Mouse (Mus musculus): ENCODE results near the gene Il10rb. TPM values are rescaled to one million over a fixed set of nuclear protein-coding genes. Genes with fewer than 3 reads are reported as not detected.

The Il10rb gene
- polyA plus RNA-seq, 1 experiment from 2014 or later = 45.1 TPM

GRCm38 (mm10) chr16:91445566-91445965 is 39.6 kb downstream of the Il10rb start:
- Histone ChIP-seq H3K4me3 (ENCODE audit: low read length) (no peak overlapping the region), H3K4me1 (ENCODE audit: insufficient read depth, low read length) (no peaks in the 10 kb centered on the region), H3K9me3 (ENCODE audit: low read length) (no peaks in the 10 kb centered on the region), H3K27ac (ENCODE audit: low read length) (no peak overlapping the region), H3K36me3 (ENCODE audit: insufficient read depth, low read length) (no peaks in the 10 kb centered on the region), H3K9ac (replicated peaks; ENCODE audit: low read length) (no peak overlapping the region), H3K27me3 (ENCODE audit: insufficient read depth, low read length) (no peaks in the 10 kb centered on the region), H3K4me2 (replicated peaks; ENCODE audit: low read depth, low read length) (no peak overlapping the region)
- no peak for ATAC-seq (ENCODE audit: low FRiP score, low TSS enrichment)
- 61% methylated on average over 5 of the region's 5 CpGs for WGBS

- no peak overlapping the region for H3K4me3 ChIP-seq (ENCODE audit: low read length)
- 83% methylated on average over 8 of the region's 8 CpGs for WGBS
- ATAC-seq (ENCODE audit: low FRiP score, low TSS enrichment) = no peak
These were observed 41.0 kb downstream of the Il10rb start for GRCm38 (mm10) chr16:91446778-91447511.

GRCm38 (mm10) chr16:91447512-91447900 is 41.5 kb downstream of the Il10rb start:
- Histone ChIP-seq H3K9me3 (ENCODE audit: low read length) (no peaks in the 10 kb centered on the region), H3K27ac (ENCODE audit: low read length) (no peak overlapping the region), H3K27me3 (ENCODE audit: insufficient read depth, low read length) (no peaks in the 10 kb centered on the region), H3K4me1 (ENCODE audit: insufficient read depth, low read length) (no peaks in the 10 kb centered on the region), H3K36me3 (ENCODE audit: insufficient read depth, low read length) (no peaks in the 10 kb centered on the region), H3K4me2 (replicated peaks; ENCODE audit: low read depth, low read length) (no peak overlapping the region), H3K4me3 (ENCODE audit: low read length) (no peak overlapping the region), H3K9ac (replicated peaks; ENCODE audit: low read length) (no peak overlapping the region)
- no peak for ATAC-seq (ENCODE audit: low FRiP score, low TSS enrichment)
- 81% methylated on average over 6 of the region's 6 CpGs for WGBS

More at GRCm38 (mm10) chr16:91446778-91447511, 41.0 kb downstream of the Il10rb start:
- H3K4me2 ChIP-seq (replicated peaks; ENCODE audit: low read depth, low read length) = no peak overlapping the region
- no peaks in the 10 kb centered on the region for H3K4me1 ChIP-seq (ENCODE audit: insufficient read depth, low read length)
- H3K27ac ChIP-seq (ENCODE audit: low read length) = no peak overlapping the region
- H3K9me3 ChIP-seq (ENCODE audit: low read length) = no peaks in the 10 kb centered on the region
- no peak overlapping the region for H3K9ac ChIP-seq (replicated peaks; ENCODE audit: low read length)
- no peaks in the 10 kb centered on the region for H3K27me3 ChIP-seq (ENCODE audit: insufficient read depth, low read length)
- H3K36me3 ChIP-seq (ENCODE audit: insufficient read depth, low read length) = no peaks in the 10 kb centered on the region

GRCm38 (mm10) chr16:91448088-91448487 is 42.1 kb downstream of the Il10rb start:
- Histone ChIP-seq H3K4me1 (ENCODE audit: insufficient read depth, low read length) (no peaks in the 10 kb centered on the region), H3K36me3 (ENCODE audit: insufficient read depth, low read length) (no peaks in the 10 kb centered on the region), H3K9ac (replicated peaks; ENCODE audit: low read length) (no peak overlapping the region), H3K4me3 (ENCODE audit: low read length) (no peak overlapping the region), H3K9me3 (ENCODE audit: low read length) (no peaks in the 10 kb centered on the region), H3K27ac (ENCODE audit: low read length) (no peak overlapping the region), H3K4me2 (replicated peaks; ENCODE audit: low read depth, low read length) (no peak overlapping the region), H3K27me3 (ENCODE audit: insufficient read depth, low read length) (no peaks in the 10 kb centered on the region)
- 97% methylated on average over 5 of the region's 5 CpGs for WGBS
- no peak for ATAC-seq (ENCODE audit: low FRiP score, low TSS enrichment)

- Histone ChIP-seq H3K4me3 (ENCODE audit: low read length) (no peak overlapping the region), H3K27me3 (ENCODE audit: insufficient read depth, low read length) (no peaks in the 10 kb centered on the region), H3K27ac (ENCODE audit: low read length) (no peak overlapping the region), H3K9me3 (ENCODE audit: low read length) (no peaks in the 10 kb centered on the region), H3K4me1 (ENCODE audit: insufficient read depth, low read length) (no peaks in the 10 kb centered on the region), H3K9ac (replicated peaks; ENCODE audit: low read length) (no peak overlapping the region), H3K36me3 (ENCODE audit: insufficient read depth, low read length) (no peaks in the 10 kb centered on the region), H3K4me2 (replicated peaks; ENCODE audit: low read depth, low read length) (no peak overlapping the region)
- ATAC-seq (ENCODE audit: low FRiP score, low TSS enrichment) = no peak
- 85% methylated on average over 7 of the region's 7 CpGs for WGBS
These were observed 42.9 kb downstream of the Il10rb start for GRCm38 (mm10) chr16:91448895-91449294.

- WGBS = 84% methylated on average over 12 of the region's 12 CpGs
- no peaks in the 10 kb centered on the region for H3K36me3 ChIP-seq (ENCODE audit: insufficient read depth, low read length)
- H3K9me3 ChIP-seq (ENCODE audit: low read length) = no peaks in the 10 kb centered on the region
- no peaks in the 10 kb centered on the region for H3K27me3 ChIP-seq (ENCODE audit: insufficient read depth, low read length)
- no peak overlapping the region for H3K27ac ChIP-seq (ENCODE audit: low read length)
- no peak overlapping the region for H3K9ac ChIP-seq (replicated peaks; ENCODE audit: low read length)
- H3K4me2 ChIP-seq (replicated peaks; ENCODE audit: low read depth, low read length) = no peak overlapping the region
- no peaks in the 10 kb centered on the region for H3K4me1 ChIP-seq (ENCODE audit: insufficient read depth, low read length)
- no peak for ATAC-seq (ENCODE audit: low FRiP score, low TSS enrichment)
- no peak overlapping the region for H3K4me3 ChIP-seq (ENCODE audit: low read length)
These were observed 44.4 kb downstream of the Il10rb start for GRCm38 (mm10) chr16:91450137-91451064.

GRCm38 (mm10) chr16:91451949-91452348 is 46.0 kb downstream of the Il10rb start:
- 77% methylated on average over 2 of the region's 2 CpGs for WGBS
- H3K4me3 ChIP-seq (ENCODE audit: low read length) = no peak overlapping the region
- H3K36me3 ChIP-seq (ENCODE audit: insufficient read depth, low read length) = no peaks in the 10 kb centered on the region
- no peak overlapping the region for H3K4me2 ChIP-seq (replicated peaks; ENCODE audit: low read depth, low read length)
- H3K27me3 ChIP-seq (ENCODE audit: insufficient read depth, low read length) = no peaks in the 10 kb centered on the region
- H3K4me1 ChIP-seq (ENCODE audit: insufficient read depth, low read length) = no peaks in the 10 kb centered on the region
- ATAC-seq (ENCODE audit: low FRiP score, low TSS enrichment) = no peak
- no peak overlapping the region for H3K9ac ChIP-seq (replicated peaks; ENCODE audit: low read length)
- 0 out of 2 replicates have a peak overlapping the region, but pooled peaks have one; percentile 34 for H3K27ac ChIP-seq (ENCODE audit: low read length)
- H3K9me3 ChIP-seq (ENCODE audit: low read length) = no peaks in the 10 kb centered on the region

GRCm38 (mm10) chr16:91452363-91452896 is 46.5 kb downstream of the Il10rb start:
- Histone ChIP-seq H3K9me3 (ENCODE audit: low read length) (no peaks in the 10 kb centered on the region), H3K27ac (ENCODE audit: low read length) (0 out of 2 replicates have a peak overlapping the region, but pooled peaks have one; percentile 34), H3K4me1 (ENCODE audit: insufficient read depth, low read length) (no peaks in the 10 kb centered on the region), H3K36me3 (ENCODE audit: insufficient read depth, low read length) (no peaks in the 10 kb centered on the region), H3K4me2 (replicated peaks; ENCODE audit: low read depth, low read length) (no peak overlapping the region), H3K27me3 (ENCODE audit: insufficient read depth, low read length) (no peaks in the 10 kb centered on the region), H3K9ac (replicated peaks; ENCODE audit: low read length) (no peak overlapping the region), H3K4me3 (ENCODE audit: low read length) (no peak overlapping the region)
- ATAC-seq (ENCODE audit: low FRiP score, low TSS enrichment) = no peak
- whole genome bisulfite sequencing = 53% methylated on average over 6 of the region's 6 CpGs

GRCm38 (mm10) chr16:91455868-91456267 is 49.9 kb downstream of the Il10rb start:
- Histone ChIP-seq H3K36me3 (ENCODE audit: insufficient read depth, low read length) (no peaks in the 10 kb centered on the region), H3K9me3 (ENCODE audit: low read length) (no peaks in the 10 kb centered on the region), H3K4me2 (replicated peaks; ENCODE audit: low read depth, low read length) (no peak overlapping the region), H3K4me3 (ENCODE audit: low read length) (no peak overlapping the region), H3K4me1 (ENCODE audit: insufficient read depth, low read length) (no peaks in the 10 kb centered on the region), H3K27me3 (ENCODE audit: insufficient read depth, low read length) (no peaks in the 10 kb centered on the region), H3K27ac (ENCODE audit: low read length) (no peak overlapping the region), H3K9ac (replicated peaks; ENCODE audit: low read length) (no peak overlapping the region)
- no peak for ATAC-seq (ENCODE audit: low FRiP score, low TSS enrichment)
- WGBS = 66% methylated on average over 4 of the region's 4 CpGs

Data from kidney, embryonic 16.5 days (tissue).